Mouse (Mus musculus) c-Kit-positive CD71-negative TER-119-negative erythroid progenitor cells, embryonic 14.5 days (primary cell): Measurements from ENCODE around the gene Myrf.
"Not testable (repeated sequence)": the region's sequence is repeated elsewhere in the genome, so short reads cannot be mapped to it uniquely, and the experiment has no call there.

Experiments
- DNase-seq: peaks from one replicate; pipeline ENCODE4 v3.0.0-alpha.2; 2013; ENCODE audit warnings: low read depth

The Myrf gene

DNA sequence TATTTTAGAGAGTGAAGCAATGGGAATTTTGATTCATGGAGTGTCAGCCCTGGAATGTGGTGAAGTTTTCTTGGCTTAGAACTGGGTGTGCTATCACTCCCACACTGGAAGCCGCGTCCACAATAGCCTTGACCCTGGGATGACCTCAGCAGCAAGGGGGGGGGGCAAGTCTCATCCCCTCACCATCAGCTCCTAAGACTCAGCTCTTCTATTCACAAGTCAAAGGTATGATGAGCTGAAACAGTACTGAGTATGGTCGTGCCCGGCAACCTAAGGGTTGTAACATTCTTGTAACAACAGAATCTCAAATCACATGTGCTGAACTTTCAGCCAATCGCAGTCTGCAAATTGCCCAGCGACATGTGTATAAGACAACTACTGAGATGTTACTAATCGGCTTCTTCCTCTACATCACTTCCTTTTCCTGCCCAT, 63.6 kb downstream of the Myrf start:
- no peak for DNase-seq

DNA sequence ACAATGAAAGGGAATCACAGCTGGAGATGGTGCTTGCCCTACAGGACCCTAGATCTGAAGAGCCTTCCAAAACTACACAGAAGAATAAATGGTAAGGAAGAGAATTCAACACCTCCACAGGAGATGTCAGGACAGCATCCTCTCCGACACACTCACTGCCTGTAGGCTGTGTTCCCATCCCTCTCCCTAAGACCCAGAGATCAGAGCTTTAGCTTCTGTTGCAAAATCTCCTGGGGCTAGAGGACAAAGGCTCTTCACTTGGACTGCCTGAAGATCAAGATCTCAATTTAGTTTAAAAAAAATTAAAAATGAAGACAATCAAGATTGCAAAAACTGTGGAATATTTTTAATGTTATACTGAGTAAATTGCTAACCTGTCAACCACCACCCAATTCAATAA, 64.1 kb downstream of the Myrf start:
- no peak for DNase-seq

DNA sequence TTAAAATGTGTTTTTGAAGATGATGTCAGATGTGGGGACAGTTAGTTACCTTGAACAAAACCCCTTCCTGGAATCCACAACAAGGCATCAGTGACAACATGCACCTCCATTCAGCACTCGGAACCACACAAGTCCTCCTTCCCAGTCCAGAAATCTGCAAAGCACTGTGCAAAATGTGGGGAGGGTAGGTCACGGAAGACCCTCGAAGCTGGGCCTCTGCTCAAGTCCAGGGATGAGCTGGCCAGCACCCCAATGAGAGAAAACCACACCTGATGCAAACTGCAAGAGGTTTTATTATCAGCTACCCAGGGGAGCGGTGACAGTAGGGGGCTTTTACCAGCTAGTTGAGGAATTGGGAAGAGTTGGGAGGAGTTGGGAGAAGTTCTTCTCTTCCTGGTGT, 65.6 kb downstream of the Myrf start:
- DNase-seq: no peak

DNA sequence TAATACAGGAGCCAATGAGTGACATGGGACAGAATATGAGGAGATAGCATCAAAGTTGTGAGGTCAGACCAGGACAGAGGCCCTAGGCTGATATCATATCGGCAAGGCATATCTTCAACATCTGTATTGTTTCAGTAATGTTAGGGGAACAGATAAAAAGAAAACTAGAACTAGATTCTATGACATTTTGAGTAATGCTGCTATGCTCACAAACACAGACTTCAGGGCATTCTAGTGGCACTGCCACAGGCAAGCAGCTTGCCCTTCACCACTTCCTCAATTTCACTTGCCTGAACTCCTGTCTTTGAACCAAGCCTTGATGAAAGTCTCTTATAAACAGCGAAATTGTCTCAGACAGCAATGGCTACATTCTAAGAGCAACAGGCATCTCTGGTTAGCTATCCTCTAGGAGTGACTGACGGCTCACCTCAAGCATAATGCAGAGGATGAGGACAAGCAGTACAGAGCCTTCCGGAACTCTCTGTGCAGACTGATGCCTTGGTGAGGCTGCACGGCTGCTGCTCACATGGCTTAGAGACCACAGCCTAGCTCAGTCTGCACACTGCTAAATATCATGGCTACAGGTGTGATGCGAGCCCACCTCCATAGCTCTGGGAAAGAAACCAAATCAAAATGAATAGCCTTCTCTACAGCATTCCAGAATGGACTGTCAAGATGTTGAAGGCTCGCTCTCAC, 66.6 kb downstream of the Myrf start:
- DNase-seq: no peak

DNA sequence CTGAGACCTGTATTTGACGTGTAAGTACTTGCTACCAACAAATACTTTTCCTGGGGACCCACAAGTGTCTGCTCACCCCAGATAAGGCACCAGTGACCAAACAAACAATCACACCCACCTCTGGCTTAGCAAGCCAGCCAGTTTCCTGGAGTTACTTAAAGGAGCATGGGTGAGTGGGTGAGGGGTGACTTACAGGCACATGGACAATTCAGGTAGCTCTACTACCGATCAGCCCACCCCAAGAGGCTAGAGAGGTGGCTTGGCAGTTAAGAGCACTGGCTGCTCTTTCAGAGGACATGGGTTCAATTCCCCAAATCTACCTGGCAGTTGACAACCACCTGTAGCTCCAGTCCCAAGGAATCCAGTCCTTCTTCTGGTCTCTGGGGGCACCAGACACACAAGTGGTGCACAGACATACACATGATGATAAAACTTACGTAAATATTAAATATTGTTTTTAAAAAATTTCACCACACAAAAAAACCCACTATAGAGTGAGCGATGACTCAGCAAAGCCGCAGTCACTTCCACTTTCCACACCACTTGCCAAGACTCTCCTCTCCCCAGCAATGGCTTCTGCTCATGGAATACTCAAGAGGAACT, 67.3 kb downstream of the Myrf start:
- DNase-seq: no peak

DNA sequence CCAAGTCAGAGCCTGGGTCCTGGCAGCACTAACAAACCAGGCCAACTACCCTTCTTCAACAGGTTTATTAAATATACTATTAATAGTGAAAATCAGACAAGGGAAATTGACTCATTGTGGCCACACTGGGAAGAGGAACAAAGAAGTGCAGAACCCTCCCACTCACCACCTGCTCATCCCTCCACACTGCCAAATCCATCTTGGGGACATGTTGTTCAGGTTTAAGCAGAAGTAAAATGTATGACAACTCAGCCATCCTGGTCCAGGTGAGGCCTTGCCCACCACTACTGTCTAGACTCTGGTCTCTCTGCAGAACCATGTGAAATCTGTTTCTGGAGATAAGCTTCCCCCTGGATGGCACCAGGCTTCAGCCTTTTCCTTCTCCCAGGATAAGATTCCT, 68.7 kb downstream of the Myrf start:
- DNase-seq: no peak

DNA sequence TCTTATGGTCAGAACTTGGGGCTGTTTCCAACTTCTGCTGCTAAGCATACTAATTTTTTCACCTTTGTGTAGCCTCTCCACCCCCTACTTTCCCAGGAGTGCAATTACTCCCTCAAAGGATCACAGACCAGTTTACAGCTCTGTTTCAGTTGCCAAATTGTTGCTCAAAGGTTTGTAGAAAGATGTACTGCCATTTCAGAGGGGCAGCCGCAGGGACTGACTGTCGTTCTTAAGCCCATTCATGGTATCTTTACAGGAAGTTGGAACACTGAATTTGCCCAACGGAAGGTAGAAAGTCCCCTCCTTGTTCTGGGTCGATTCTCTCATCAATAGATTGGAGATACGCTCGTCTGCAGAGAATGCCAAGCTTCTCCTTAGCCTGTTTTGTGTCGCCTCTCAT, 69.2 kb downstream of the Myrf start:
- no peak for DNase-seq

DNA sequence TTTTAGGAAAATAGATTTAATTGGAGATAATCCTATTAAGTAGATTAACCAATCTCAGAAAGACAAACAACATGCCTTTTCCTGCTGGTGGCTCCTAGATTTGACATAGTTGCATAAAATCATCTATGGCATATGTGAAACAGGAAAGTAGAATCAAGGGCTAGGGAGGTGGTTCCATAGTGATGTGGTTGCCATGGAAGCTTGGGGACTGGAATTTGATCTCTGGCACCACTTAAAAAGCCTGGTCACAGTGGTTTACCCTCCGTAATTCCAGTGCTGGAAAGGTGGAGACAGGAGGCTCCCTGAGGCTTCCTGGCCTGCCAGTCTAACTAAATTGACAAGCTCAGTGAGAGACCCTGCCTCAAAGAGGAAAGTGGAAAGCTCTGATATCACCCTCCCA, 70.1 kb downstream of the Myrf start:
- no peak for DNase-seq

DNA sequence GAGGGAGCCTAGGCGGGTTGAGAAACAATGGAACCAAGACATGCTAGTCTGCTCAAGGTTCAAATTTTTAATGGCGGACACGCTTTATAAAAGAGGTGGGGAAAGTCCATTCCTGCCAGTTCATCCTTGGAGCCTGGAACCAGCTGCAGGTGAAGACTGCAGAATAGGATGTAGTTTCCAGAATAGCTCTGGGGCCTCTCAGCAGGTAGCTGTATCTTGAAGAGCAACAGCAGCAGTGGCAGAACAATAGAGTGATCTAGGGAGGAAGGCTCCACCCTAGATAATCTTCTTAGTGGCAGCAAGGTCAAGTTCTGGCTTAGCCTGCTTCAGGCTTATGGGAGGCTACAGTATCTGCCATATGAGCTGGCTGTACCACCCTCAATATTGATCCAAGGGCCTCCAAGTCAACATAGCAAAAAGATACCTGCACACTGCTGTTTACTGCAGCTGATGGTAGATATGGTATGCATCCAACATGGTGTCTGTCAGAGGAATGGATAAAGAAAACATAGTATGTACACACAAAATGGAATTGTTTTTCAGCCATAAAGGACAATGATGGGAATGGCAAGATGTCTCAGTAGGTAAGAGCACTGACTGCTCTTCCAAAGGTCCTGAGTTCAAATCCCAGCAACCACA, 70.7 kb downstream of the Myrf start:
- DNase-seq: not testable (repeated sequence)

DNA sequence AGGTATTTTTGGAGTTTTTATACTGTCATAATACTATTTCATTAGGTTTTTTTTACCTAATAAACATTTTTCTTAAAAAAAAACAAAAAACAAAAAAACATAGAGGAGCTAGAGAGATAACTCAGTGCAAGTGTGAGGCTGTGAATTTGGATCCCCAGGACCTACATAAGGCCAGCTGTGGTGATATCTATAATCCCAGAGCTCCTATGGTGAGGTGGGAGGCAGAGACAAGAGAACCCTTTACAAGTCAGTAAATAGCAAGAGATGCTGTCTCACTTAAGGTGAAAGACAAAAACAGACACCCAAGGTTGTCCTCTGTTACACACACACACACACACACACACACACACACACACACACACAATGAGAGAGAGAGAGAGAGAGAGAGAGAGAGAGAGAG, 71.4 kb downstream of the Myrf start:
- no peak for DNase-seq

DNA sequence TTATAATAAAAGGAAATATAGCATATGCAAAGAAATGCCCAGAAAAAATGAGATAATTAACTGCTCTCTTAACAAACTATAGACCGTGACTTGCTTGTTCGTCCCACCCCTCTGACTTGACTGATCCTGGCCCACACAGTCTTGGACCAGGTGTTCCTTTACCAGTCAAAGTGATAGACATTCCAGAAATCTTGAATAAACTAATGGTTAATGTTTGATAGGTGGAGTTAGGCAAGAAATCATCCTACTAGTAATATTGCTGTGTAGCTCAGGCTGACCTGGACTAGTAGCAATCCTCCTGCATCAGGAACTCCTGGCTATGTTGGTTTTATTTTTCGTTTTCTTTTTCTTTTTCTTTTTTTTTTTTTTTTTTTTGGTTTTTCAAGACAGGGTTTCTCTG, 72.1 kb downstream of the Myrf start:
- DNase-seq: no peak

DNA sequence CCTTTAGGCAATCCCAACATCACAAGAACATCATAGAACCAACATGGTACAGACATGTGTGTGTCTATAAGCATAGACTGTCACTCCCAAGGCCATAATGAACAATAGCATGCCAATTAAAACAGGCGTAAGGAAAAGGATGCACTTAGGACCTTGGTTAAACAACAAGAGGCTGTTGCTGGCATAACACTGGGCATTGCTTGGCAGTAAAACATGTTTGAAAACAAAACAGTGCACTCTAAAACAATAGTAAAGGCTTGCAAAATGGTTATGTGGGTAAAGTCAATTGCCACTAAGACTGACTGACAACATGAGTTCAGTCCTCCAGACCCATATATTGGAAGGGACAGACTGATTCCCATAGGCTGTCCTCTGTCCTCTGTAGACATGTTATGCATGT, 72.6 kb downstream of the Myrf start:
- DNase-seq: no peak

DNA sequence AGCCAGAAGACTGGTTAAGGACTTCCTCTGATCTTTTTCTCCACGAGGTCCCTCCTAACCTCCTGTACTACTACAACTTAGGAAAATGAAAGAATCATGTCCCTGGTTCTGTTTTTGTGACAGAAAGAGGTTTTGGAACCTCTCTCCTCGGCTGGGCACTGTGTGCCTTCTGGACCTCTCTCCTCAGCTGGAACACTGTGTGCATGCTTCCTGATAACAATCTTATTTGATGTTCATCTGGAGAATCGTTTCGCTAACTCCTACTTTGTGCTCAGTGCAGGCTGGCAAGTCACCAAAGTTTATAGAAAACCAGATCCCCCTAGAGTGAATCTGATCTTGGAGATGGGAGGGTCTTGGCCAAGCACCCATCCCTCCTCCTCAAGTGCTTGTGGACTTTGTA, 73.4 kb downstream of the Myrf start:
- no peak for DNase-seq

DNA sequence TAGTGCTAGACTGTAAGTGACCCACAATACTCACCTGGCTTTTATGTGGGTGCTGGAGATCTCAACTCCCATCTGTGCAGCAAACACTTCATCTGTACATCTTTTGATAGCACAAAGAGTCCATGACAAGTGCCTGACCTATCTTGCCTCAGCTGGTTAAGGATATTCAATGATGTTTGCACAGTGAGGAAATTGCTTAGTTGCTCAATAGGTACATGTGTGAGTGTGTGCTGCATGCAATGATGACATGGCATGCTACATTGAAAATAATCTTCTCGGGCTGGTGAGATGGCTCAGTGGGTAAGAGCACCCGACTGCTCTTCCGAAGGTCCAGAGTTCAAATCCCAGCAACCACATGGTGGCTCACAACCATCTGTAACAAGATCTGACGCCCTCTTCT, 74.6 kb downstream of the Myrf start:
- not testable (repeated sequence) for DNase-seq

DNA sequence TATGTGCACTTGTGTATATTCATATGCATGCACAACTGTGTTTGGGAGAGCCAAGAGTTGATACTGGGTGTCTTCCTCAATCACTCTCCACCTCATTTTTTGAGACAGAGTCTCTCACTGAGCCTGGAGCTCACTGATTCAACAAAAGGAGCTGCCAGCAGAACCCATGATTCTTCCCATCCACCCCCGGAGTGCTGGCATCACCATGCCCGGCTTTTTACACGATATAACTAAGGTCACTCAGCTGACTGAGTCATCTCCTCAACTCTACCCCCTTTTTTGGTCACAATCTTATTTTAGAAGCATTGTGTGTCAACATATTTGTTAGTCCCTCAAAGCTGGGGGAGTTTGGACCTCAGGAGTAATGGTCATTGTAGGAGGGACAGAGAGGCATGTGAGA, 76.7 kb downstream of the Myrf start:
- DNase-seq: no peak
